Mouse (Mus musculus) urinary bladder, postnatal 10 days (tissue): Measurements from ENCODE around the gene Slc24a2.

ENCODE experiments used
- DNase-seq: peaks from one replicate; pipeline ENCODE4 v3.0.0; 2022; ENCODE audit warnings: low spot score

Gene Slc24a2

DNA sequence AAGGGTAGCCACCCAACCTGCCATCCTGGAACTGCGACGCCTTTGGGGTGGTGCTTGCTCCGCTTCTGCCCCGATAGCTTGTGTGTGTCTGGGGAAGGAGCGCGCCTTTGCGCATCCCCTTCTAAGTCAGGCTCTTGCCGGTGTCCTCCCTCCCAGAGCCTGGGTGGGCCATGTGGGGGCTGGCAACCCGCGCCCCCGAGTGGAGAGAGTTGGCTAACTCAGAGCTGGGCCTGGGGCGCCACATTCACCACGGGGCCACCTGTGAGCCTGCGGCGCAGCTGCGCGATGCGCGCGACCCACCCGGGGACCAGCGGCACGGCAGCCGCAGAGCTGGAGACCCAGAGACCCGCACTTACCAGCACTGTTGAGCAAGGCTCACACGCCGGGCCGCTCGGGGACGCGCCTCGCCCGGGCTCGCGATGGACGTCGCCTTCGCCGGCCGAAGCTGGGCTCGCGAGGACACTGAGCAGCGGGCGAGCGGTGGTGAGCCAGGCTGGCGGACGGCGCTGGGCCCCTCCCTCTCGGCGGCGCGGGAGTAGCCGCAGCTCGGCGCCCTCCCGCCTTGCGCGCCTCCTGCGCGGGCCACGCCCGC is at the start of gene Slc24a2:
Slc24a2 (minus strand) TSS at position 518 of the 592 bp plus-strand sequence.
- DNase-seq: no peak

DNA sequence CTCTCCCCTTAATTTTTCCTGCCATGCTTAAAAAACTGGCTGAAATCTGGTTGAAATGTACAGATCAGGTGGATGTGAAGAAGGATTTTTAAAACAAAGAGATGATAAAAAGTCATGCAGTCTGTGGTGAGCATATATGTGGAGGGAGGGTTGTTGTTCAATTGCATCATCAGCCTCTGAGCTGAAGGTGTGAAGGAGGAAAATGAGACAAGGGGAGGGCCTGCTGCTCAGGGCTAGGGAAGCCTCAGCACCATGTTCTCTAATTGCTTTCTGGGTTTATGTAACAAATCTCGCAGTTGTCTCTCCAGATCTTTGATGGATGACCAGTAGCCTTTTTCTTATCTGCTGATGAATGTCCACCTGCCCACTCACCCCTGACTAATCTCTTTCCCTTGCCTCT is 44.5 kb upstream of the Slc24a2 start:
- no peak for DNase-seq

DNA sequence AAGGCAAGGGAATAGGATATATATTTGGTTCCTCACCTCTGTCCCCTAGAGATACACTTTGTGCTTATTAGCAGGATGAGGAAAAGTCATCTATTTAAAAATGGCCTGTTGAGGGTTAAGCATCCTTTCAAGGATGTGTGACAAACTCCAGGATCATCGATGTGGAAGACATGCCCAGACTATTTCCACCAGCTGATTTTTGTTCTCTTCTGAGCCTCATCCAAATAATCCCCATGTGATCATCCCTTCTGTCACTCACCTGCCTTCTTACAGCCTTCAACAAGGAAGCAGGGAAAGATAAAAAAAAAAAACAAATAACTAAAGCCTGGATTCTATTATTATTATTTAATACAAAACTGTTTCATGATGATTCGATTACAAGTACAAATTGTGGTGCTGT is 44.0 kb upstream of the Slc24a2 start:
- no peak for DNase-seq

DNA sequence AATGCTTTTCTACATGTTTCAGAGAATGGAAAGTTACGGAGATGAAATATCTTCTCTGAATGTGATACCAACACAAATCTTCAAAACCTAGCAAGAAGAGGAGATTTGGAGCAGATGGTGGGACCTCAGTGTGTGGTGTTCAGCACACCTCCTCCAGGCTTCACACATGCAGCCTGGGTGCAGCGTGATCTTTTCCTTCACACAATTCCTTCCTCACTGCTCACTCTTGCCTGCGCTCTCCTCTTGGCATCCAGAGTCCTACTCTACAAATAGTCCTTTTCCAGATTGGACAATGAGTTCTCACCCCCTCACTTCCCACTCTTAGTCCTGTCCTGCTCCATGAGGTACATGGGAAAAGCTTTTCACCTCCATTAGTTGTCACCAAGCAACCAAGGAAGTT is 43.2 kb upstream of the Slc24a2 start:
- DNase-seq: no peak

DNA sequence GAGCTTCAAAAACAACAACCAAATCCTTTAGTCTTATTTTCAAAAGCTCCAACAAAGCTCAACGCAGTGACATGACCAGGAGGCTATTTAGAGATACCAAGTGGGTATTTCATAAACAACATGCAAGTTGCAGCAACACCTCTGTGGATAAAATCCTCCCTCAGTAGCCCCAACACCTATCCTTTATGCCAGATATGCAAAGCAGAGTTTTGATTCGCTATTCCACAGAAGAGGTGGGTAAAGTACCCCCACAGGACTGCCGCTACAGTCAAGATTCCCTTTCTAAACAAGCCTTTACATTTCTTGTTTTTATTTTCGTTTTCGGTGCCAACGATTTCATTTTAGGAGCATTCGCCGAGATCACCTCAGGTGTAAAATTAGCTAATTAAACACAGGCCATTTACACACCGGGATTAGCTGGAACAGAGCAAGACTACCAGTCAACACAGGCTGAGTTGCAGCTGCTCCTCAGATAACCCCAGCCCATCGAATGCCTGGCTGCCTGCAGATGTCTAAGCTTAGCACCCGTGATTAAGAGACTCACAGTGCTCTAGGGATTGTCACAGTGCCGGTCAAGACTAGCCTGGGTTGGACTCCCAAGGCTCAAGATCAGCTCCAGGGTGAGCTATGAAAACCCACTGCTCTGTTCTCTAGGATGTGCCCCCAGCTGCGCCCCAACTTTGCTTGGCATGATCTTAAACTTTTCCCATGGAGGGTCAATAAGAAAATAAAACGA is 885 bp downstream of the Slc24a2 start:
- no peak for DNase-seq

DNA sequence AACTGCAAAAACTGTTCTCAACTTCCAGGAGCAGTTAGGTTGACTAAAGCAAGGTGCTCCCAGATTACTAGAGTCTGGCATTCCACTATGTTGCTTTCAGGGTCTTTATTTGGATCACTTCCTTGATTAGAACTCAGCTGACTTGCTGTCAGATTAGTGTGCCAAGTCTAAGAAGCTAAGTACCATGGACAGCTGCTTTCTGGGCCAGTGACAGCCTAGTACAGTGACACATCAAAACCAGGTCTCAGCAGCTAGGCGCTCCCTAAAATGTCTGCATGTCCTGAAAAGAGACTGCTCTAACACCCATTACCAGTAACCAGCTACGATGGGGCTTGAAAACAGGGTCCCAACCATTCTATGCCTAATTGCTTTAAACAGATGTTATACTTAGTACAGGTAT is 8.7 kb downstream of the Slc24a2 start:
- DNase-seq: no peak

DNA sequence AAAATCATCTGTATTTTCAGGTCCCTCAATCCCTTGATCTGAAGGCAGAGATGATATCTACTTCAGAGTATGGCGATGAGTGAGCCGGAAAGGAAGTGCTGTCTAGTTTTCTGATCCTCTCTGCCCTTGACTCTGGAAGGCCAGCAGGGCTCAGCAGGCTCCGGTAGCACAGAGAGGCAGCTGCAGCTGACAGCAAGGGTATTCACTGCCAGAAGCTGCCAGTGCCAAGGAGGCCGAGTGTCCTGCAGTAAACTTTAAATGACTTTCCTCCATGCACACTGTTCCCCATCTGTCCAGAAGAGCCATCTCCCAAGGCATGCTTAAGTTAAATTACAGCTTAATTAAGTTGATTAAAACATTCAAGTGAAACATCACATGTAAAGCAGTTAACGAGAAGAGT is 12.1 kb downstream of the Slc24a2 start:
- no peak for DNase-seq

DNA sequence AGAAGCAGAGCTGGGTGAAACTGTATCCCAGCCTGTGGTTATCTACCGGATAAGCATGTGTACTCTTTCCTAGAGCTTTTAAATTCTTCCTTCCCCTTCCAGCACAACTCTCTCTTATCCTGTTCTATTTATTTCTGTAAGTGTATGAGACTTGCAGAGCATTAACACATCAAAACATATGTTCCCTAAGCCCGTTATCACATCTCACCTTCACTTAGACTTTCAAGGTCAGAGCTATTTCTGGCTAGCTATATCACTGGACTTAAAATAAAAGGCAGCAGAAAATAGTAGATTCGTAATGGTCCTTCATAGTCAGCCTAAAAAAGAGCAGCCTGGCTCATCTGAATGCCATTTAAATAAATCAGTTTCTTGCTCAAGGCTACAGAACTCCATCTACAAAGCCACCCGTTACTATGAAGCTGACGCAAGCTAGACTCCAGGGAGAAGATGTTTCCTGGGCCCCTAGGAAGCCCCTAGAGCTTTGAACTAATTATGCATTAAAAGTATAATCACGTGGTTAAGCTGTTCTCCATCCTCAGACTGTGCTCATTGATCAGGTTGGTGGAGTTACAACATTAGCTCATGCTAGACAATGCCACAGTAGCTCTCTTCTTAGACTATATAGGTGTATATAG is 18.8 kb downstream of the Slc24a2 start:
- no peak for DNase-seq

DNA sequence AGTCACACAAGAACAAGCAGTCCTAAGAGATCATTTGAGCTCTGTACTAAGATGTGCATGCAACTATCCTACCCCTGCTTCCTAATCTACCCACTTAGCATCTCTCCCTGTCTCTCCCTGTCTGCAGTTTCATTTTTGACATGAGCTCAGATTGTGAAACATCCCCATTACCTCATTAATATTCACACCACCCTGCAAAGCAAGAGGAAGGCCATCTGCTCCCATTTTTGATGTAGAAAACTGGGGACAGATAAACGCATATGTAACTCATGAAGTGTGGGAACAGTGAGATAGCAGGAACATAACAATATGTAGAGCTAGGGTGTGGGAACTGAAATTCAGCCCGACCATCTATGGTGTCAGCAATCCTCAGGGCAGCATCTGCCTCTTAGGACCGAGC is 19.7 kb downstream of the Slc24a2 start:
- DNase-seq: no peak

DNA sequence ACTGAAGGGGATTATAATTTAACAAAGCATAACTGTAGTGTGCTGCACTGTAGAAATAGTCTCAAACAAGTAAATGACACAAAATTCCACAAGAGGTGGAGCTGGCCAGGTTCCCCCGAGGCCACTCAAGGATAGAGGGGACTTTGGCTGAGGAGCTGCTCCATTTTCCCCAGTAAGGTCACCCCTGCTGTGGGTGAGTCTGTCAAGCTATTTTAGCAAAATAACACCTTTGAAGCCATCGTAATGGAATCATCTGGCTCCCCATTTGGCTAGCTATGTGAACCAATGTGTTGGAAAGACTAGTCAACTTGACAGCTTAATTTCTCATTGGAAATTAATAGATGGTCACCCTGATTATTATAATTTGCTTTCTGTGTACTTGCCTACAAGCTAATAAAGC is 28.2 kb downstream of the Slc24a2 start:
- no peak for DNase-seq

DNA sequence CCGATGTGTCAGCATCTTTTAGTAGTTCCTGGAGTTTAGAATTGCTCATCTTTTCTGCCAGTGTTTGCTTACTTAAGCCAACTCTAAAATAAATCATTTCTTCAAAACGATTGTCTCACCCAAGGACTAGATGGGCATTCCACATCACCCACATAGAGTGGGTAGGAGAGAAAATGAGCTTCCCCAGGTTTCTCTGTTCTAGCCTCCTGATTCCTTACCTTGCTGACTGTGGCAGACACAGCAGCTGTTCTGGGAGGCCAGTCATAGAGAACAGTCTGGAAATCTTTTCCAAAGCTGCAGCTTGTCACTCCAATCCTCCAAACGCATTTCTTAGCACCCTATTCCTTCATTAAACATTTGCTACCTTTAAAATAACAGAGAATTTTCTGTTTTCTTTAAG is 29.0 kb downstream of the Slc24a2 start:
- DNase-seq: no peak

DNA sequence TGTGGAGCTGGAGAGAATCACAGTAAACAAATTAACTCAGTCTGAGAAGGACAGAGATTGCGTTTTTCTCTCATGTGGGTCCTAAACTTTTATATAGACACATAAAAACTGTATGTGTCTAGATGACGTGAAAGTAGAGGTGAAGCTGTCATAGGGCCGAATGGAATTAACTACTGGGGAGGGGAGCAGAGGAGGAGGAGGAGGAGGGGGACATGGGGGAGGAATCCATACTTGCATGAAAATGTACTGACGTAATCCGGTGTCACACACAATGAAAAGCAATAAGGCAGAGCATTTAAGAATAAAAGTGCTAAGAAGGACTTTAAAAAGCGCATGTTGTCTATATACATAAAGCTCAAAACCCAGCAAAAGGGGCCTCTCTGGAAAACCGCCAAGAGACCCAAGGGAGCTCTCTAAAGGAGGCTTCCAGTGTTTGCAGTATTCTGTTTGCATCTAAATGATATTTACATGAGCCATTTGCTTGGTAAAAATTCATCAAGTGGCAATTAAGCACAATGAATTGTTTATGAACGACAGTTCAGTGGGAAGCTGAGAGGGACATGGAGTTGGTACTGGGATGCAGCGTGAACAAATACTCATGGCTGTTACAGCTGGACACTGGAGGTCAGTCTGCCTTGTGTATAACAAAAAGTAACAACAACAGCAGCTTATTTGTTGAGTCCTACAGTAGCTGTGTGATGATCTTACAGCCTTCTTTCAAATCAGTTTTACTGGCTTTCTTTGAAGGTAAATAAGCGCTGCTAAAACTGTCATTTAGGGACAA is 45.9 kb downstream of the Slc24a2 start:
- no peak for DNase-seq

DNA sequence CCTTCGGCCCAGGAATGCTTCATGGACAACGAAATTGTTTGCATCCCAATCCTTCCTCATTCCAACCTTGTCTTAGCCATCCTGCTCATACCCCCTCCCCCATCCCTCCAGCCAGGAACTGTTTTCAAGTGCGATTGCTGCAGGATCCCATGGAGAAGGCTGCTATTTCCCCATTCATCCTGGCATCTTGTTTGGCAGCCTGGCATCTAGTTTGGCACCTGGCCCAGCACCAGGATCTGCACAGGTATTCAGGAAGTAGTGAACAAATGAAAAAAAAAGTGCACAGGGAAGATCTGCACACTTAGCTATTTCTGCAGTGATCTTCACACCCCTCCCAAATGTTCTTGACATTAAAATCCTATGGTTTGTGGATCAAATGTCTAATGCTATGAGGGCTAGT is 53.2 kb downstream of the Slc24a2 start:
- DNase-seq: no peak

DNA sequence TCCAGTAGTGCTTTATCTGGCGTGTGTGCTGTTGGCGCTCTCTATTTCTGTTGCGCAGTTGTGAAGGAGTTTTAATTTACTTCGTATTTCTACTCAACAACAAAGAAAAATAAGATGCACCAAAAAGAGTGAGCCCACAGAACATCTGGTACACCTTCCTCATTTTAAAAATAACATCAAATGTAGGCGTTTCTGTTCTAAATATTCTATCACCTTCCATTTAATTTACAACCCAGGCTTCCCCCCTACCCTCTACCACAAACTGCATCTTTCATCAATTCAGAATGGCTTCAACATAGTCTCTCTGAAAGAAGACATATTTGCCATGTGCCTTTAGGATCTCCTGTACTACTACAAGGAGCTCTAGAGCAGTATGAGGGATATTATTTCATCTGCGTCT is 66.3 kb downstream of the Slc24a2 start:
- no peak for DNase-seq

DNA sequence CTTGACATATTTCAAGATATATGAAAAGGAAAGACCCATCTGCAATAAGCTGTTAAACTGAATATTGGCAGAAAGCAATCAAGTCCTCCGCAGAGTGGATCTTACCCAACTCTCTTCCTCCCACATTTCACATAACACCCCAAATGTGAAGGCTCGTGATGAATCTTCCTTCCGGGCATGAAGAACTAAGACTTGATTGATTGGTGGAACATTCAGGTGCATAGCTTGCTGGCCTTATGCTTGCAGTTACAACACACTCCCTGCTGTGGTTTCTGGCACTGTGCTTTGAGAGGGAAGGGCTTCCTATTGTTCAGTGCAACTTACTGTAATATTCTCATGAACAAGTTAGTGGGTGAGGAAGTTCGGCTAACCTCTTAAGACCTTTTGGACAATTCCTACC is 72.2 kb downstream of the Slc24a2 start:
- no peak for DNase-seq

DNA sequence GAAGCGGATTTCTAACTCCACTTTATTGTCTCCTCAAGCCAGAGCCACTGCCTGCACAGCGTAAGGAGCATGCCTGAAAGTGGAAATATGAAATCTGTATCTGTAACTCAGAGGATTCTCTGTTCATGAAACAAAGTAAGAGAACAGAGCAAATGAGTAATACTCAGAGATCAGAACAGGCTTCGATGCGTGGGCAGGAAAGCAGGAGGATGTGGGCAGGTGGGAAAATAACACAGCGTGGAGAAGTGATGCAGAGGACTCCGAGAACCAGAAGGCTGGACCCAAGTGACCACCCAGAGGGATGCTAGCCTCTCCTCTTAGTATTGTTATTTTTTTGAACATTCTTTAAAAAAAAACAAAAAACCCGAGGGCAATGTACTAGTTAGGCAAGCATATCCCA is 78.3 kb downstream of the Slc24a2 start:
- no peak for DNase-seq

DNA sequence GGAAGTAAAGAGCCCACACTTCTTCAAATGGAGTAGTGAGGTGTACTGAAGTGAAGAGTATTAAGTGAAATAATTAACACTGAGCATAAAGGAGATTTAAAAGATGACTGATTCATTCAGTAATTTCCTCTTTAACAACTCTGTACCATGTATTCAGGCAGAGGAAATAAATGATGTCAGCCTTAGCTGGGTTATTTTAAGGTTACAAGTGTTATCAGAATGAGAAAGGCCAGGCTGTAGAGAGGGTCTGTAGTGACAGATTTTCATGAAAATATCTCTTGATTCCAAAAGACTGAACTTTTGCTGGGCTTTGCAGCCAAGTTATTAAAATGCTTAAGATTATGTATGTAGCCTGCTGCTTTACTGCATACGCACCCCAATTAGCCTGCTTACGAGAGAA is 80.7 kb downstream of the Slc24a2 start:
- DNase-seq: no peak

DNA sequence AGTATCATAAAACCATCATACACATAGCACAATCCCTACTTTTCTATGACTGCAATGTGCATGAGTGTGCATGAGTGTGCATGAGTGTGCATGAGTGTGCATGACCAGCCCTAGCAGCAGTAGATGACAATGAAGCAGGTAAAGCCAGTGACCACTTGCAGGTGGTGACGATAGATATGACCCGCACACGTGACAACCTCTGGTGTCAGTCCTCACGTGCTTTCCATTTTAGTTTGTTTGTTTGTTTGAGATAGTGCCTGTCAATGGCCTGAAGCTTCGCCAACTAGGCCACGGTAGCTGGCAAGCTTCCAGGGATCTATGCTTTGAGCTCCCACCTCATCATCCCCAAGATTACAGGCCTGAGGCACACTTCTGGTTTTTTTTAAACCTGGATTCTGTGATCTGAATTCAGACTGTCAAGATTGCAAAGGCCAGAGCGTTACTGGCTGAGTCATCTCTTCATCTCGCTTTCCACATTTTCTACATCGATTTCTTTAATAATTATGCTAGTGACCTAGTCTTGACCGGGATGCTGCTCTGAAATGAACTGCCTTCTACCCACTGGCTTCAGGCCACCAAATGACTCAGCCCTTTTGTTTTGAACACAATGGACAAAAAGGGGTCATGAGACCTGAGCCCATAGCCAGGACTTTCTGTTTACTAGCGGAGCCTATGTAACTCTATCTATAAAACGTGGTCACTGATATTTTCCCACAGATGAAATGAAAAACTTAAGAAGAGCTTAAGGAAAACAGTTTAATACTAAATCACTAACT is 88.5 kb downstream of the Slc24a2 start:
- no peak for DNase-seq

DNA sequence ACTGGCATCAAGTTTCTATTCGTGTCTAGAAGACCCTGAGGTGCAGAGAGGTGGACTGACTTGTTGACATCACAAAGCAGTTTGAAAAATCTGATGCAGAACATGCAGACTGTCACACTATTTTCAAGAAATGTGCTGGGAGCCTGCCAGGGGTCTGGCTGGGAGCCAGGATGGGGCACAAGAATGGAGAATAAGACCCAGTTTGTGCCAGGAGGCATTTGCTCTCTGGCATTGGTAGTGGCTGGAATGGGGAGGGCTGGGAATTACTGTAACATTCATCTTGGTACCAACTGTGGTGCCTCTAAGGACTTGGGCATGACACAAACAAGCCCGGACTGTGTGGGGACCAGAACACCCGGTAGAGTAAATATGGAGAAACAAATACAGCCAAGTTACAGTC is 89.4 kb downstream of the Slc24a2 start:
- DNase-seq: no peak

DNA sequence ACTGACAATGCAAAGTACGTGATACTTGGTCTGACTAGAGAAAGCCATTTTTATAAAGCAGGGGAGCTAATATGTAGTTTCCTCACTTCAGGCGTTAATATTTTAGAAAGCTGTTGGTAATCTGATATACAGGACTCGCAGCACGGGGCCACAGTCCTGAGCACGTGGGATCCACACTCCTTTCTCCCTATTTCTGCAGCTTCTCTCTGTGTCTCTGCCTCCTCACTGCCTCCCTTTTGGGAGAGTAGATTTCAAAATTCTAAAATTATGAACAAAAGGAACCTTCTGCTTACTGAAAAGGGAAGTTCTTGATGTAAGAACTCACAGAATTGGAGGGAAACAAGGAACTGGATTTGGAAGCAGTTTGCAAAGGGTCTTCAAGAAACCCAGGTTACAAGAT is 97.8 kb downstream of the Slc24a2 start:
- no peak for DNase-seq

DNA sequence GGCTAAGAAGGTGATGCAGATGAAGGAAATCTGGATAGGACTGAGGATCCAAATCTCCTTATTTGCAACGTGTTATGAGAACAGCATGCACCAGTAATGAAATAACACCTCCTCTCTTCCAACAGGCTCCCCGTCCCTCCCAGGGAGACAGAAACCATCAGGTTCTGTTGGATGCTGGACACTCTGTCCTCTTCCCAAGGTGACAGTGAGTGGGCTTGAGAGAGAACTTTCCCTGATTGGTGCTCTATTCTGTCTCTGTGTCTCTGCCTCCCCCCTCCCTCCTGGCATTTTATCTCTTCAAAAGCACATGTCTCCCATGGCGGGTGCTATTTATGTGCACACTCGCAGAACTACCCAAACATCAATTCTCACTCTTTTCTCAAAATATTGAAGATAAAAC is 103.5 kb downstream of the Slc24a2 start:
- no peak for DNase-seq

DNA sequence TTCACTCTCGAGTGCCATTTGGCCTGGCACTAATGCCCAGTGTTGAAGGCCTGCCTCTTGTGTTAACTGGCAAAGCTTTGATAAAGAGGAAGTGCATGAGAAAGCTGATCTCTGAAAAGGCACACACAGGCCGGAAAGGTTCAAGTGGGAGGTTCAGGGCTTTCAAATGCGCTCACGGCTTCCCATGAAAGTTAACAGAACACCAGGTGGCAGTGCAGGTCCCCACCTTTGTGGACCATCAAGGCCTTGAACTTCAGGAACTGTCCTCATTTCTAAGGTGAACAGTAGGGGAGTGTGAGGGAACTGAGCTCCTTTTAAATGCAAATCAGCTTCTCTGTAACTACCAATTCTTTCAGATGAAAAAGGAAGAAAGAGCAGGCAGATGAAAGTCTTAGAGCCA is 110.5 kb downstream of the Slc24a2 start:
- no peak for DNase-seq
